Mouse (Mus musculus): ENCODE data around the gene Ehf. TPM values are rescaled to one million over a fixed set of nuclear protein-coding genes. Genes with fewer than 3 reads are reported as not detected.

The Ehf gene
- polyA plus RNA-seq, 1 experiment from 2014 or later = 0.20 TPM

GRCm38 (mm10) chr2:103278476-103278875, 24.6 kb downstream of the Ehf start:
- 51% methylated on average over 1 of the region's 1 CpGs for whole genome bisulfite sequencing (ENCODE audit: insufficient replicate concordance)
- Histone ChIP-seq H3K4me3 (replicated peaks) (no peak overlapping the region), H3K4me1 (replicated peaks) (no peaks in the 10 kb centered on the region), H3K9me3 (replicated peaks) (no peaks in the 10 kb centered on the region), H3K27me3 (no peaks in the 10 kb centered on the region), H3K36me3 (replicated peaks) (no peaks in the 10 kb centered on the region), H3K27ac (replicated peaks) (no peak overlapping the region), H3K4me2 (no peak overlapping the region), H3K9ac (no peak overlapping the region)
- ATAC-seq (ENCODE audit: insufficient read depth) = no peak

- Histone ChIP-seq H3K9me3 (replicated peaks) (no peaks in the 10 kb centered on the region), H3K4me1 (replicated peaks) (no peaks in the 10 kb centered on the region), H3K9ac (no peak overlapping the region), H3K4me2 (no peak overlapping the region), H3K4me3 (replicated peaks) (no peak overlapping the region), H3K36me3 (replicated peaks) (no peaks in the 10 kb centered on the region), H3K27ac (replicated peaks) (no peak overlapping the region), H3K27me3 (no peaks in the 10 kb centered on the region)
- WGBS (ENCODE audit: insufficient replicate concordance) = 21% methylated on average over 1 of the region's 1 CpGs
- no peak for ATAC-seq (ENCODE audit: insufficient read depth)
These were observed 25.3 kb downstream of the Ehf start for GRCm38 (mm10) chr2:103277794-103278193.

- Histone ChIP-seq H3K4me1 (replicated peaks) (no peaks in the 10 kb centered on the region), H3K4me2 (no peak overlapping the region), H3K4me3 (replicated peaks) (no peak overlapping the region), H3K36me3 (replicated peaks) (no peaks in the 10 kb centered on the region), H3K27ac (replicated peaks) (no peak overlapping the region), H3K9me3 (replicated peaks) (no peaks in the 10 kb centered on the region), H3K27me3 (no peaks in the 10 kb centered on the region), H3K9ac (no peak overlapping the region)
- ATAC-seq (ENCODE audit: insufficient read depth) = no peak
- 58% methylated on average over 6 of the region's 6 CpGs for WGBS (ENCODE audit: insufficient replicate concordance)
These were observed 27.6 kb downstream of the Ehf start for GRCm38 (mm10) chr2:103275316-103275960.

- WGBS (ENCODE audit: insufficient replicate concordance) = 55% methylated on average over 2 of the region's 2 CpGs
- no peaks in the 10 kb centered on the region for H3K36me3 ChIP-seq (replicated peaks)
These were observed 28.3 kb downstream of the Ehf start for GRCm38 (mm10) chr2:103274803-103275202.

GRCm38 (mm10) chr2:103274270-103274669, 28.8 kb downstream of the Ehf start:
- ATAC-seq (ENCODE audit: insufficient read depth) = no peak
- H3K36me3 ChIP-seq (replicated peaks) = no peaks in the 10 kb centered on the region

More at GRCm38 (mm10) chr2:103274803-103275202, 28.3 kb downstream of the Ehf start:
- H3K27ac ChIP-seq (replicated peaks) = no peak overlapping the region
- no peaks in the 10 kb centered on the region for H3K4me1 ChIP-seq (replicated peaks)
- H3K4me2 ChIP-seq = no peak overlapping the region
- no peak overlapping the region for H3K4me3 ChIP-seq (replicated peaks)
- H3K9ac ChIP-seq = no peak overlapping the region
- no peak for ATAC-seq (ENCODE audit: insufficient read depth)
- H3K27me3 ChIP-seq = no peaks in the 10 kb centered on the region
- no peaks in the 10 kb centered on the region for H3K9me3 ChIP-seq (replicated peaks)

GRCm38 (mm10) chr2:103271481-103271880, 31.6 kb downstream of the Ehf start:
- Histone ChIP-seq H3K9ac (no peak overlapping the region), H3K36me3 (replicated peaks) (no peaks in the 10 kb centered on the region)
- 69% methylated on average over 8 of the region's 8 CpGs for WGBS (ENCODE audit: insufficient replicate concordance)

More at GRCm38 (mm10) chr2:103274270-103274669, 28.8 kb downstream of the Ehf start:
- Histone ChIP-seq H3K9me3 (replicated peaks) (no peaks in the 10 kb centered on the region), H3K27ac (replicated peaks) (no peak overlapping the region), H3K4me1 (replicated peaks) (no peaks in the 10 kb centered on the region), H3K9ac (no peak overlapping the region), H3K4me3 (replicated peaks) (no peak overlapping the region), H3K27me3 (no peaks in the 10 kb centered on the region), H3K4me2 (no peak overlapping the region)
- WGBS (ENCODE audit: insufficient replicate concordance) = 58% methylated on average over 1 of the region's 1 CpGs

GRCm38 (mm10) chr2:103270556-103271160, 32.4 kb downstream of the Ehf start:
- Histone ChIP-seq H3K4me3 (replicated peaks) (no peak overlapping the region), H3K27ac (replicated peaks) (no peak overlapping the region), H3K9me3 (replicated peaks) (no peaks in the 10 kb centered on the region), H3K4me2 (no peak overlapping the region), H3K36me3 (replicated peaks) (no peaks in the 10 kb centered on the region), H3K9ac (no peak overlapping the region), H3K4me1 (replicated peaks) (no peaks in the 10 kb centered on the region), H3K27me3 (no peaks in the 10 kb centered on the region)
- WGBS (ENCODE audit: insufficient replicate concordance) = 61% methylated on average over 5 of the region's 5 CpGs
- no peak for ATAC-seq (ENCODE audit: insufficient read depth)

More at GRCm38 (mm10) chr2:103271481-103271880, 31.6 kb downstream of the Ehf start:
- no peak overlapping the region for H3K4me3 ChIP-seq (replicated peaks)
- H3K27ac ChIP-seq (replicated peaks) = no peak overlapping the region
- H3K4me1 ChIP-seq (replicated peaks) = no peaks in the 10 kb centered on the region
- H3K27me3 ChIP-seq = no peaks in the 10 kb centered on the region
- no peak for ATAC-seq (ENCODE audit: insufficient read depth)
- H3K9me3 ChIP-seq (replicated peaks) = no peaks in the 10 kb centered on the region
- H3K4me2 ChIP-seq = no peak overlapping the region

GRCm38 (mm10) chr2:103239086-103239485, 64.0 kb downstream of the Ehf start:
- Histone ChIP-seq H3K4me2 (no peak overlapping the region), H3K27ac (replicated peaks) (no peak overlapping the region), H3K27me3 (no peaks in the 10 kb centered on the region), H3K9me3 (replicated peaks) (no peaks in the 10 kb centered on the region), H3K36me3 (replicated peaks) (no peaks in the 10 kb centered on the region), H3K4me3 (replicated peaks) (no peak overlapping the region), H3K9ac (no peak overlapping the region), H3K4me1 (replicated peaks) (no peaks in the 10 kb centered on the region)
- 79% methylated on average over 4 of the region's 4 CpGs for WGBS (ENCODE audit: insufficient replicate concordance)
- no peak for ATAC-seq (ENCODE audit: insufficient read depth)

GRCm38 (mm10) chr2:103226781-103227180, 76.3 kb downstream of the Ehf start:
- Histone ChIP-seq H3K27me3 (no peaks in the 10 kb centered on the region), H3K4me2 (no peak overlapping the region), H3K9me3 (replicated peaks) (no peaks in the 10 kb centered on the region), H3K27ac (replicated peaks) (no peak overlapping the region), H3K4me1 (replicated peaks) (no peaks in the 10 kb centered on the region), H3K9ac (no peak overlapping the region), H3K4me3 (replicated peaks) (no peak overlapping the region), H3K36me3 (replicated peaks) (no peaks in the 10 kb centered on the region)
- no peak for ATAC-seq (ENCODE audit: insufficient read depth)
- WGBS (ENCODE audit: insufficient replicate concordance) = 74% methylated on average over 2 of the region's 2 CpGs

GRCm38 (mm10) chr2:103220871-103221270, 82.2 kb downstream of the Ehf start:
- ATAC-seq (ENCODE audit: insufficient read depth) = no peak
- Histone ChIP-seq H3K27ac (replicated peaks) (no peak overlapping the region), H3K4me1 (replicated peaks) (no peaks in the 10 kb centered on the region), H3K27me3 (no peaks in the 10 kb centered on the region), H3K36me3 (replicated peaks) (no peaks in the 10 kb centered on the region), H3K4me2 (no peak overlapping the region), H3K4me3 (replicated peaks) (no peak overlapping the region), H3K9me3 (replicated peaks) (no peaks in the 10 kb centered on the region), H3K9ac (no peak overlapping the region)
- WGBS (ENCODE audit: insufficient replicate concordance) = 65% methylated on average over 2 of the region's 2 CpGs

GRCm38 (mm10) chr2:103218323-103218722, 84.8 kb downstream of the Ehf start:
- Histone ChIP-seq H3K4me2 (no peak overlapping the region), H3K4me3 (replicated peaks) (no peak overlapping the region), H3K9ac (no peak overlapping the region), H3K27me3 (no peaks in the 10 kb centered on the region), H3K27ac (replicated peaks) (no peak overlapping the region), H3K9me3 (replicated peaks) (no peaks in the 10 kb centered on the region), H3K4me1 (replicated peaks) (no peaks in the 10 kb centered on the region), H3K36me3 (replicated peaks) (no peaks in the 10 kb centered on the region)
- no peak for ATAC-seq (ENCODE audit: insufficient read depth)
- WGBS (ENCODE audit: insufficient replicate concordance) = 63% methylated on average over 4 of the region's 4 CpGs

GRCm38 (mm10) chr2:103215801-103216200, 87.3 kb downstream of the Ehf start:
- Histone ChIP-seq H3K9me3 (replicated peaks) (no peaks in the 10 kb centered on the region), H3K9ac (no peak overlapping the region), H3K27ac (replicated peaks) (no peak overlapping the region), H3K4me1 (replicated peaks) (no peaks in the 10 kb centered on the region), H3K27me3 (no peaks in the 10 kb centered on the region), H3K36me3 (replicated peaks) (no peaks in the 10 kb centered on the region), H3K4me2 (no peak overlapping the region), H3K4me3 (replicated peaks) (no peak overlapping the region)
- ATAC-seq (ENCODE audit: insufficient read depth) = no peak
- 70% methylated on average over 4 of the region's 4 CpGs for WGBS (ENCODE audit: insufficient replicate concordance)

Measured in liver, embryonic 15.5 days (tissue).